Comparison of ENCODE assay signal across 8 mouse cellular contexts in genomic region chr15:78610705-78611462, GRCm38 (mm10). TPM values are rescaled to one million over a fixed set of nuclear protein-coding genes. Genes with fewer than 3 reads are reported as not detected.
DNase-seq lines count a peak whose midpoint lies in the region; ATAC-seq lines count a peak whose summit lies in the region.

No protein-coding gene starts in this region.

- H3K27ac ChIP-seq in kidney, embryonic 16.5 days (ENCODE audit: low read length) = no peak overlapping the region
- 0 out of 2 replicates have a peak overlapping the region, but pooled peaks have one; percentile 30 for H3K27ac ChIP-seq in embryonic facial prominence, embryonic 10.5 days (replicated peaks)

- H3K36me3 ChIP-seq in kidney, embryonic 16.5 days (ENCODE audit: insufficient read depth, low read length) = no peaks in the 10 kb centered on the region
- H3K36me3 ChIP-seq in embryonic facial prominence, embryonic 10.5 days (replicated peaks) = no peaks in the 10 kb centered on the region

- H3K9ac ChIP-seq in kidney, embryonic 16.5 days (replicated peaks; ENCODE audit: low read length) = no peak overlapping the region

- peaks cover 3% of the 10 kb centered on the region; the same call in 1 of the 2 replicates for H3K4me1 ChIP-seq in kidney, embryonic 16.5 days (ENCODE audit: insufficient read depth, low read length)
- H3K4me1 ChIP-seq in embryonic facial prominence, embryonic 10.5 days = peaks cover 21% of the 10 kb centered on the region

- no peak for ATAC-seq in kidney, embryonic 16.5 days (ENCODE audit: low FRiP score, low TSS enrichment)

- peak; percentile 11 to 45 for DNase-seq in kidney, postnatal 4 days
- no peak for DNase-seq in embryonic facial prominence, embryonic 10.5 days (ENCODE audit: low spot score)
- peak; percentile 33 to 71 for DNase-seq in left cerebral cortex, adult 18-20 months (ENCODE audit: low spot score in 2 of 2)
- DNase-seq in retina, embryonic 14.5 days (ENCODE audit: low spot score) = peak; percentile 23
- no peak for DNase-seq in cerebellum, postnatal 36 days
- no peak for DNase-seq in lung, postnatal 10 days
- no peak for DNase-seq in kidney, adult 9 months

- 51% methylated on average over 12 of the region's 12 CpGs for WGBS in kidney, embryonic 16.5 days
- 43% methylated on average over 12 of the region's 12 CpGs for WGBS in embryonic facial prominence, embryonic 10.5 days

- H3K9me3 ChIP-seq in kidney, embryonic 16.5 days (ENCODE audit: low read length) = no peaks in the 10 kb centered on the region
- no peaks in the 10 kb centered on the region for H3K9me3 ChIP-seq in embryonic facial prominence, embryonic 10.5 days

- H3K4me2 ChIP-seq in kidney, embryonic 16.5 days (replicated peaks; ENCODE audit: low read depth, low read length) = no peak overlapping the region

- no peaks in the 10 kb centered on the region for H3K27me3 ChIP-seq in kidney, embryonic 16.5 days (ENCODE audit: insufficient read depth, low read length)
- 0 out of 2 replicates have a peak, but pooled peaks cover 5% of the 10 kb centered on the region for H3K27me3 ChIP-seq in embryonic facial prominence, embryonic 10.5 days (replicated peaks; ENCODE audit: low read depth, poor library complexity, severe bottlenecking)

- no peak overlapping the region for H3K4me3 ChIP-seq in kidney, embryonic 16.5 days (ENCODE audit: low read length)
- no peak overlapping the region for H3K4me3 ChIP-seq in embryonic facial prominence, embryonic 10.5 days

RNA-seq across cellular contexts. Expression of gene Cyth4, which starts 14.0 kb away (rescaled TPM):
- 7.7 and 8.3 TPM in 2 replicates for polyA plus RNA-seq in kidney, embryonic 16.5 days (2015; fragmentation: Nextera tagmentation; extraction: Ambion mirVana)
- 3.8 and 5.8 TPM in 2 replicates for polyA plus RNA-seq in embryonic facial prominence, embryonic 10.5 days (2016; fragmentation: Nextera tagmentation; extraction: Ambion mirVana)
- 10 to 100 TPM; 10.1 to 10.4 TPM for total RNA-seq in left cerebral cortex, adult 18-20 months (2021)

RNA-seq across cellular contexts. Expression of gene Rac2, which starts 38.3 kb away (rescaled TPM):
- 8.3 and 10.4 TPM in 2 replicates for polyA plus RNA-seq in kidney, embryonic 16.5 days (2015; fragmentation: Nextera tagmentation; extraction: Ambion mirVana)
- polyA plus RNA-seq in embryonic facial prominence, embryonic 10.5 days (2016; fragmentation: Nextera tagmentation; extraction: Ambion mirVana) = 5.0 and 7.7 TPM in 2 replicates
- 1 to 10 TPM; 2.9 to 4.6 TPM for total RNA-seq in left cerebral cortex, adult 18-20 months (2021)

Comparison
In these comparisons a context has a peak if more than half of its experiments do, and no peak if none do; other contexts are left out.
1. DNase-seq: peak in kidney, postnatal 4 days (2 of 2), left cerebral cortex, adult 18-20 months (2 of 2) and retina, embryonic 14.5 days (single experiment); none in embryonic facial prominence, embryonic 10.5 days (single experiment), cerebellum, postnatal 36 days (0 of 2), lung, postnatal 10 days (single experiment) and kidney, adult 9 months (single experiment).